ENCODE assay signal across 8 mouse cellular contexts in genomic region chr16:5244411-5244810, GRCm38 (mm10). TPM values are rescaled to one million over a fixed set of nuclear protein-coding genes. Genes with fewer than 3 reads are reported as not detected.
DNase-seq lines count a peak whose midpoint lies in the region; ATAC-seq lines count a peak whose summit lies in the region.

No protein-coding gene starts in this region.

- WGBS in forebrain, embryonic 13.5 days, result 35% methylated on average over 7 of the region's 7 CpGs
- WGBS in hindbrain, embryonic 13.5 days, result 41% methylated on average over 7 of the region's 7 CpGs

- DNase-seq in layer of hippocampus, adult 11-12 months (ENCODE audit: low spot score), result peak; percentile 60
- DNase-seq in layer of hippocampus, adult 9-10 months (ENCODE audit: low spot score), result no peak
- DNase-seq in brain, adult 2 months (ENCODE audit: low read depth, low spot score), result peak; percentile 67
- DNase-seq in left cerebral cortex, postnatal 25 days (ENCODE audit: low spot score in 2 of 2), result peak; percentile 49 to 52
- peak; percentile 63 for DNase-seq in mesoderm, embryonic 11.5 days (ENCODE audit: low read depth, low spot score)
- DNase-seq in splenic B cell, adult 2 months (ENCODE audit: low read depth, low spot score), result peak; percentile 74

- ATAC-seq in forebrain, embryonic 13.5 days, result peak; percentile 57; the same call in 1 of the 2 replicates
- ATAC-seq in hindbrain, embryonic 13.5 days (ENCODE audit: low FRiP score), result peak; percentile 28; the same call in 1 of the 2 replicates

- intact Hi-C loops in left cerebral cortex, postnatal 25 days (cut with DNase I), result loop anchor here (1.0 kb wide), 1 partner anchor 42 kb away; no protein-coding TSS in a partner anchor

- no peak overlapping the region for H3K27ac ChIP-seq in forebrain, embryonic 13.5 days
- H3K27ac ChIP-seq in hindbrain, embryonic 13.5 days, result no peak overlapping the region

- no peak overlapping the region for H3K4me3 ChIP-seq in forebrain, embryonic 13.5 days
- no peak overlapping the region for H3K4me3 ChIP-seq in hindbrain, embryonic 13.5 days

- peaks cover 73% of the 10 kb centered on the region for H3K36me3 ChIP-seq in forebrain, embryonic 13.5 days (ENCODE audit: poor library complexity, severe bottlenecking)
- H3K36me3 ChIP-seq in hindbrain, embryonic 13.5 days, result peaks cover 89% of the 10 kb centered on the region
- H3K36me3 ChIP-seq in splenic B cell, adult 2 months (ENCODE audit: control insufficient read depth, insufficient read depth, low read length, poor library complexity, severe bottlenecking), result peaks cover 3% of the 10 kb centered on the region

- H3K4me1 ChIP-seq in forebrain, embryonic 13.5 days, result no peaks in the 10 kb centered on the region
- no peaks in the 10 kb centered on the region for H3K4me1 ChIP-seq in hindbrain, embryonic 13.5 days (replicated peaks)

- no peak overlapping the region for H3K9ac ChIP-seq in forebrain, embryonic 13.5 days
- no peak overlapping the region for H3K9ac ChIP-seq in hindbrain, embryonic 13.5 days

- H3K9me3 ChIP-seq in forebrain, embryonic 13.5 days (replicated peaks), result no peaks in the 10 kb centered on the region
- no peaks in the 10 kb centered on the region for H3K9me3 ChIP-seq in hindbrain, embryonic 13.5 days

- H3K4me2 ChIP-seq in forebrain, embryonic 13.5 days, result no peak overlapping the region
- H3K4me2 ChIP-seq in hindbrain, embryonic 13.5 days, result no peak overlapping the region

- no peaks in the 10 kb centered on the region for H3K27me3 ChIP-seq in forebrain, embryonic 13.5 days
- no peaks in the 10 kb centered on the region for H3K27me3 ChIP-seq in hindbrain, embryonic 13.5 days
- no peaks in the 10 kb centered on the region for H3K27me3 ChIP-seq in splenic B cell, adult 2 months (ENCODE audit: control insufficient read depth, insufficient read depth, low read length, poor library complexity, severe bottlenecking)

RNA-seq across cellular contexts. Expression of gene Alg1, which starts 11.0 kb away (rescaled TPM):
- 26.3 and 30.0 TPM in 2 replicates for polyA plus RNA-seq in forebrain, embryonic 13.5 days (2015; fragmentation: Nextera tagmentation; extraction: Ambion mirVana)
- polyA plus RNA-seq in hindbrain, embryonic 13.5 days (2015; fragmentation: Nextera tagmentation; extraction: Ambion mirVana), result 36.2 and 38.1 TPM in 2 replicates
- total RNA-seq in left cerebral cortex, postnatal 25 days (2021), result 10 to 100 TPM; 24.2 to 29.0 TPM

RNA-seq across cellular contexts. Expression of gene Eef2kmt, which starts 11.4 kb away (rescaled TPM):
- polyA plus RNA-seq in forebrain, embryonic 13.5 days (2015; fragmentation: Nextera tagmentation; extraction: Ambion mirVana), result 7.2 and 9.5 TPM in 2 replicates
- 8.9 and 11.4 TPM in 2 replicates for polyA plus RNA-seq in hindbrain, embryonic 13.5 days (2015; fragmentation: Nextera tagmentation; extraction: Ambion mirVana)
- total RNA-seq in left cerebral cortex, postnatal 25 days (2021), result 1 to 10 TPM; 3.0 to 3.8 TPM

RNA-seq across cellular contexts. Expression of gene AU021092, which starts 22.3 kb away (rescaled TPM):
- polyA plus RNA-seq in forebrain, embryonic 13.5 days (2015; fragmentation: Nextera tagmentation; extraction: Ambion mirVana), result 8.5 and 10.3 TPM in 2 replicates
- polyA plus RNA-seq in hindbrain, embryonic 13.5 days (2015; fragmentation: Nextera tagmentation; extraction: Ambion mirVana), result 12.7 and 14.9 TPM in 2 replicates
- 1 to 10 TPM; 5.0 to 5.4 TPM for total RNA-seq in left cerebral cortex, postnatal 25 days (2021)

RNA-seq across cellular contexts. Expression of gene Nagpa, which starts 40.6 kb away (rescaled TPM):
- 8.5 and 9.4 TPM in 2 replicates for polyA plus RNA-seq in forebrain, embryonic 13.5 days (2015; fragmentation: Nextera tagmentation; extraction: Ambion mirVana)
- polyA plus RNA-seq in hindbrain, embryonic 13.5 days (2015; fragmentation: Nextera tagmentation; extraction: Ambion mirVana), result 11.9 and 12.1 TPM in 2 replicates
- 10 to 100 TPM in 1 of 2 experiments, 1 to 10 TPM in 1; 8.4 to 10.8 TPM for total RNA-seq in left cerebral cortex, postnatal 25 days (2021)
